Mouse (Mus musculus): ENCODE results near the gene Fam69a. TPM values are rescaled to one million over a fixed set of nuclear protein-coding genes. Genes with fewer than 3 reads are reported as not detected.

Fam69a gene
- polyA plus RNA-seq, 1 experiment from 2014 or later, result 17.0 TPM

GRCm38 (mm10) chr5:107868905-107869424 is 117.9 kb downstream of the Fam69a start:
- POLR2A ChIA-PET, result interaction anchor here (0.7 kb wide), 2 partner anchors 31 to 35 kb away, joined by 3 to 6 read pairs; no protein-coding TSS in a partner anchor
- ATAC-seq (peak; percentile 100), DNase-seq (ENCODE audit: low read depth, low spot score) (peak; percentile 64)
- H3K27me3 ChIP-seq, result peaks cover 6% of the 10 kb centered on the region
- in situ Hi-C loops (cut with MboI; ENCODE audit: low pct_unique_long_range_greater_than_20kb), result no loop called here
- CTCF ChIA-PET, result no interaction called here
- TF ChIP-seq CTCF (IDR thresholded peaks at IDR 0.05), result no peak

- ChIA-PET CTCF (no interaction called here), POLR2A (interaction anchor here (0.6 kb wide), 1 partner anchor 973 kb away, joined by 3 read pairs; no protein-coding TSS in a partner anchor)
- ATAC-seq, result peak; percentile 55
- DNase-seq (ENCODE audit: low read depth, low spot score), result no peak
- no peak for TF ChIP-seq CTCF (IDR thresholded peaks at IDR 0.05)
- H3K27me3 ChIP-seq, result peaks cover 6% of the 10 kb centered on the region
- in situ Hi-C loops (cut with MboI; ENCODE audit: low pct_unique_long_range_greater_than_20kb), result no loop called here
Measured at GRCm38 (mm10) chr5:107867970-107868904, 118.6 kb downstream of the Fam69a start.

GRCm38 (mm10) chr5:107866127-107867126 is 120.5 kb downstream of the Fam69a start:
- no peak for ATAC-seq
- no peak for DNase-seq (ENCODE audit: low read depth, low spot score)
- ChIA-PET POLR2A (no interaction called here), CTCF (interaction anchor here (1.0 to 2.0 kb wide), 2 partner anchors 41 to 60 kb away, joined by 3 to 4 read pairs; no protein-coding TSS in a partner anchor)
- peaks cover 6% of the 10 kb centered on the region for H3K27me3 ChIP-seq
- in situ Hi-C loops (cut with MboI; ENCODE audit: low pct_unique_long_range_greater_than_20kb), result no loop called here
- no peak for TF ChIP-seq CTCF (IDR thresholded peaks at IDR 0.05)

GRCm38 (mm10) chr5:107863971-107864370 is 122.9 kb downstream of the Fam69a start:
- ChIA-PET CTCF (interaction anchor here (0.8 kb wide), 1 partner anchor 9 kb away, joined by 4 read pairs; no protein-coding TSS in a partner anchor), POLR2A (interaction anchor here (1.1 kb wide), 1 partner anchor 15 kb away, joined by 3 read pairs; no protein-coding TSS in a partner anchor)
- DNase-seq (ENCODE audit: low read depth, low spot score) (no peak), ATAC-seq (no peak)
- no peaks in the 10 kb centered on the region for H3K27me3 ChIP-seq
- in situ Hi-C loops (cut with MboI; ENCODE audit: low pct_unique_long_range_greater_than_20kb), result no loop called here
- TF ChIP-seq CTCF (IDR thresholded peaks at IDR 0.05), result no peak

- DNase-seq (ENCODE audit: low read depth, low spot score), result no peak
- ChIA-PET POLR2A (no interaction called here), CTCF (interaction anchor here (0.9 to 3.3 kb wide), 10 partner anchors 11 to 246 kb away, joined by 3 to 16 read pairs (median 4); no protein-coding TSS in a partner anchor)
- H3K27me3 ChIP-seq, result no peaks in the 10 kb centered on the region
- in situ Hi-C loops (cut with MboI; ENCODE audit: low pct_unique_long_range_greater_than_20kb), result no loop called here
- peak; percentile 69 for TF ChIP-seq CTCF (IDR thresholded peaks at IDR 0.05)
- ATAC-seq, result no peak
Measured at GRCm38 (mm10) chr5:107858963-107859362, 127.9 kb downstream of the Fam69a start.

Other genes with a start within 250 kb of the Fam69a start
- not detected for gene Ube2d2b, start 157.0 kb downstream of the Fam69a start, polyA plus RNA-seq (2021)
- 43.4 TPM for gene Evi5, start 112.0 kb downstream of the Fam69a start, polyA plus RNA-seq (2021)
- 68.3 TPM for gene Rpl5, start 86.6 kb downstream of the Fam69a start, polyA plus RNA-seq (2021)
- gene Mtf2, start 78.6 kb upstream of the Fam69a start, polyA plus RNA-seq (2021), result 29.9 TPM
- gene Tmed5, start 145.5 kb upstream of the Fam69a start, polyA plus RNA-seq (2021), result 42.5 TPM
- 3.6 TPM for gene Ccdc18, start 145.8 kb upstream of the Fam69a start, polyA plus RNA-seq (2021)

All from Patski (cell line).